Mouse (Mus musculus): ENCODE results near the gene Pabpc1l.

Pabpc1l gene

DNA sequence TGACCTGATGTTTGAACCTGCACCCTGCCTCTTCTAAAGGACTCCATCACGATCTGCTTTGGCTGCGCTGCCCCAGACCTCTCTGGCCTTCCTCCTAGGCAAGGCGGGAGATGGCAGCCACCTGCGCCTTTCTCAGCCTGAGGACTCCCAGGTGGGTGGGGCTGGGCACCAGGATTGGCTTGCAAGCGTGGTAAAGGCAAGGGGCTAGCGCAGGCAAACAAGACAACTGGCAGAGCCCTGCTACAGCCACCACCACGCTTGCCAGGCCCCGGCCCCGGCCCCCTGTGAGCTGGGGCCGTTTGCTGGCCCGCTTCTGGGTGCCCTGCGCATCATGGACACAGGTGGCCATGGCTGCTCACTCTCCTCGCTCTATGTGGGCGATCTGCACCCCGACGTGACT is at the start of gene Pabpc1l:
TSS of gene Pabpc1l (plus strand) at position 301 of the 400 bp plus-strand sequence.
- DNase-seq (ENCODE audit: low spot score) = no peak

DNA sequence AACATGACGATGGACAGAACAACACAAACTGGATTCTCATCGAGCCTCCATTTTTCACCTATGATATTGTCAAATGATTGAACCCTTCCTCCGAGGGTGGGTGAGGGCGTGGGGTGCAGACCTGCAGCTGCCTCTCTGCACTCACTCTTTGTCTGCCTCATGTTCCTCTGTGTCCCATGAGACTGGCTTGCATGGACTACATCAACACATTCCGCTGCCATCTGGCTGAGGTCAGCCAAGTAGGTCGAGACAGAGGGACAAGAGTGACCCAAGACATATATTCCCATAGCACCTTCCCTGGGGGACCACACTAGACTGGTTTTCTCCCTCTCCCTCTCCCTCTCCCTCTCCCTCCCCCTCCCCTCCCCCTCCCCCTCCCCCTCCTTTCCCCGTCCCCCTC is 48.8 kb upstream of the Pabpc1l start:
- DNase-seq (ENCODE audit: low spot score) = no peak

DNA sequence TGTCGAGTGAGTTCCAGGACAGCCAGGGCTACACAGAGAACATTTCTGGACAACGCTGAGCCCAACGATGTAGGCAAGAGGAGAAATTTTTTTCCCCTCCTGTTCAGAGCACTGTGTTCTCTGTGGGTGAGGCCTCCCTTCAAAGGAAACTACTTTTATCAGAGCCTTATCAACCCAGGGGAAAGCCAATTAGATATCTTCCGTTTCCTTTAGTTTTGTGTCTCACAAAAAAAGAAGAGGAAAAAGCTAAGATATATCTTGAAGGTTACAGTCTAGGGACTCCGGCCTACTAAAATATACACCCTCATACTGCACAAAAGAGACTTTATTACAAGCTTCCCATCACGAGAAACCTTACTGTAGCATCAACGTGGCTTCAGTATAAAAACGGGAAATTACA is 38.0 kb upstream of the Pabpc1l start:
- no peak for DNase-seq (ENCODE audit: low spot score)

DNA sequence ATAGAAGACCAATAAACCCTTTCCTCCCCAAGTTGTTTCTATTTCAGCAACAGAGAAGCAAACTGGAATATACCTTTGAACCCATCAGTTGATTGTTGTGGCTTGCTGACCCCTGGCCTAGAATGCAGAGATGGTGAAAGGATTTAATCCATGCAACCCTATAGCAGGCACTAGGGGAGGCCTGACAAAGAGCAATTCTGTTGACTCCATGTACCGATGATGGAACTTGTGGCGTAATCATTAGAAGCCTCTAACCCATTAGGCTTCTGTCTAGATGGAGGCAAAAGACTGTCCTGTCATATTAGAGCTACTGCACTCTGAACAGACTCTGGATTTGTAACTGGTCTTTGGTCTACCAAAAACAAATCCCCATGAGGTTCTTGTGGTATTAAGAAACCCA is 32.4 kb upstream of the Pabpc1l start:
- DNase-seq (ENCODE audit: low spot score) = no peak

DNA sequence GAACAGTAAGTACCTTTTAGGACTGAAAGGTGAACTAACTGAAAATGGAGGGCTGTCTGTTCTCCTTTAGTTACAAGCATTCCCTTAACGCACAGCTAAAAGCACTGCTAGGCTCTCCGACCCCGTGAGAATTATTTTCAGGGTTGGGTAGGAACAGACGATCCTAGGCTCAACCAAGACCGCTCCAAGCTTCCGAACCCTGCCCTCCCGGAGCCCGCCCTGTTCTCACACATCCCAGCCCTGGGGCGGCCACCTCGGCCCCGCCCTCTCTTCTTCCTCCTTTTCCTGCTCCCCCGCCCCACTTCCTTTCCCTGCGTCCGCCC is 30.6 kb upstream of the Pabpc1l start, which contains the start of gene Ywhab:
TSS of gene Ywhab (plus strand) at position 307 of the 323 bp plus-strand sequence.
- no peak for DNase-seq (ENCODE audit: low spot score)

DNA sequence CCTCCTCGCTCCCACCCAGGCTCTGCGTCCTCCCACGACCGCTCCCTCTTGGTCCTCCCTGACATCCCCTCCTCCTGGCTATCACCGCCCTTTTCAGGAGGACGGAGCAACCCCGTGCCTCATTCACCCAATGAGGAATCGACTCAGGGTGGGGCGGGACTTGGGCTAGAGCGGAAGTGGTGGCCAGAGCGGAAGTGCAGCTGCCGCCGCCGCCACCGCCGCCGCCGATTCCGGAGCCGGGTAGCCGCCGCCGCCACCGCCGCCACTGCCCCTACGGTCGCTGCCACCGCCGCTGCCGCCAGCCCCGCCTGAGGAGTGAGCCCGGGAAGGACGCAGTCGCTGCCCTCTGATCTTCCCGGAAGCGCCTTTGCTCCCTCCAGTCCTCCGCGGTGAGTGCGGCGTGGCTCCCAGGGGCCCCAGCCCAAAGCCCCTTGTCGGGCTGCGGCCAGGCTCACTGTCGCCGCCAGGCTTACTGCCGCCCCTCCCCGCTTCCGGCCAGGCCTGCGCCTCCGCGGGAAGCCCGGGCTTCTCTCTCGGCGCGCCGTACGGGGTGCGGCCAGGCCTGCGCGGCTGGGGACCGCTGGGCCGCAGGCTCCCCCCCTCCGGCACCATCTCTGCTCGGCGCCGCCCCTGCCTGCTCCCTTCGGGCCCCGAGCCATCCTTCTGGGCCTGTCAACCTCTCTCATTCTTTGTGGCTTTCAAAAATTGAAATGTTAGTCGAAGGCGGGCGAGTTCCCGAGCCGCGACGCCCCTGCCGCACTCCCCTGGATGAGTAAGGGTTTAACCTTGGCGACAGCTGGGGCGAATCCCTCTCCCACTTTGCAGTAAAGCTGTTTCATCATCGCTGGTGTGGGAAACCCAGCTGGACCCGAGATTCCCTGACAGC is 30.0 kb upstream of the Pabpc1l start:
- DNase-seq (ENCODE audit: low spot score) = peak; percentile 81

DNA sequence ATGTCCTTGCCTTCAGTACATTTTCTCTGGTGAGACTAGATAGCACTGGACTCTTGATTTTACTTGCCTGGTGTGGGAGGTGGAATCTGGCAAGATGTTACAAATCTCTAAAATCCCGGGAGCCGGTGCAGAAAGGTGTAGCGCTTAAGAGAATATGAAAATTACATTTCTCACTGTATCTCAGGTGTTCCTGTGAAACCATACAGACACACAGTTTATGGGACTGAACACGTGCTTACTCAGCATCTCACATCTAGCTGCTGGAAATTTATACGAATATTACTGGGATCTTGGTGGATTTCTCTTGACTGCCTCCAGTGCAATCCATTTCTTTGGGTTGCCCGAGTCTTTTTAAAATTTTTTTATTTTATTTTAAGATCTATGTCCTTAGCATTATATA is 29.0 kb upstream of the Pabpc1l start:
- DNase-seq (ENCODE audit: low spot score) = no peak

DNA sequence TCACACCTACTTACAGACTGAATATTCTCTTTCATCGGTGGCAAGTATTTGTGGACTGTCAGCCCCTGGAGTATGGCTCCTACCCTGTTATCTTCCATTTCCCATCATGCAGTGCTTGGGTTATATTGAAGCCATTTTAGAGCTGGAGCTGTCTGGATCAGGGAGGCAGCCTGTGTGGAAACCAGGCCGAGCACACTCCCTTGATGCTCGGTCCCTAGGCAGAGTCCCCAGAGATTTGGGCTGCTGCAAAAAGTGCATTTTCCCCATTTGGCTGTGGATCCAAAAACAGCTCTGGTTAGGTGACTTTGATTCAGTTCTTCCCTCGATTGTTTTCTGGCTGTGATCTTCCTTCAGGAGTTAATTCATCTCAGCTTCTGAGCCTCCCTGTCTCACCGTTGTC is 28.4 kb upstream of the Pabpc1l start:
- no peak for DNase-seq (ENCODE audit: low spot score)

DNA sequence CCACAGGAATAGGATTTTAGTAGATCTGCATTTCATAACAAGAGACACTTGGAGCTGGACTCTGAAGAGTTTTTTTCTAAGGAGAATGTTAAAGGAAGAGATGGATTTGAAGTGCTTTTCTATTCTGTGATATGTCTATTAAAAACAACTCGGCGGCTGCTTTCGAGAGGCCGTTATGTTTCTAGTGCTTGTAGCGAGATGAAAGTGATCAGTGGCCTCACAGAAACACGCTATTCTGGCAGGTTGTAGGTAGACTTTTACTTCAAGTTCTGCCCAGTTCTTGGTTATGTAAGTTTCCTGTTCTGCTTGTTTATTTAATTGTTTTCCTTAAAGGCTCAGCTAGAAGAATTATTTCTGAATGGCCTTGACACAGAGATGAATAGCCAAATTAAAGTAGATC is 26.3 kb upstream of the Pabpc1l start:
- no peak for DNase-seq (ENCODE audit: low spot score)

DNA sequence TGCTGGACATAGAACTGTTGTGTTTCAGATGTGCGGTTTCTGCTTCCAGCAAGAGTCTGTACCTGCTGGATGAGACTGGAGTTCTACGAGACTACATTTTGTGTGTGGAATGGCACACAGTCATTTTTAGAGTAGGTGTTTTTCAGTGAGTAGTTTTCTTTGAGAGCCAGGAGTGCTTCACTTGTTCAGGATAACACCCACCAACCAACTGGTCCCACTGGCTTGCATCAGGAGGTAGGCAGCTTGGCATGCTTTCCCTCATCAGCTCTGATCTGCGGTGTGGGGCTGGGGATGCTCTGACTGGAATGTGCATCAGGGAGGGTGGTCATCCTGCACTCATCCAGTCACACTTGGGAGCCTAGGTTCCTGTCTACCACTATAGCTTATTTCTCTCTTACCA is 22.6 kb upstream of the Pabpc1l start:
- DNase-seq (ENCODE audit: low spot score) = no peak

DNA sequence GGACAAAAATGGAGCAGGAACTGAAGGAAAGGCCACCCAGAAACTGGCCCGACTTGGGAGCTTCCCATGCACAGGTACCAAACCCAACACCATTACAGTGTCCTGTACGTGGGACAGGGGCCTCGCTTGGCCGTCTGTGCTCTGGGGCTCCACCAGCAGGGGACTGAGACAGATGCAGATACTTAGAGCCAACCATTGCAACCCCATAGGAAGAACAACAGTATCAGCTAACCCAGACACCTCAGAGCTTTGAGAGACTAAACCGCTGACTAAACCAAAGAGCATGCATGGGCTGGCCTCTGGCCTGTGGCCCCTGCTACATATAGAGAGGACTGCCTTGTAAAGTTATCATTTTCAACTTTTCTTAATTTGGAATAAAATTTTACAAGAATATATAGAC is 20.7 kb upstream of the Pabpc1l start:
- no peak for DNase-seq (ENCODE audit: low spot score)

DNA sequence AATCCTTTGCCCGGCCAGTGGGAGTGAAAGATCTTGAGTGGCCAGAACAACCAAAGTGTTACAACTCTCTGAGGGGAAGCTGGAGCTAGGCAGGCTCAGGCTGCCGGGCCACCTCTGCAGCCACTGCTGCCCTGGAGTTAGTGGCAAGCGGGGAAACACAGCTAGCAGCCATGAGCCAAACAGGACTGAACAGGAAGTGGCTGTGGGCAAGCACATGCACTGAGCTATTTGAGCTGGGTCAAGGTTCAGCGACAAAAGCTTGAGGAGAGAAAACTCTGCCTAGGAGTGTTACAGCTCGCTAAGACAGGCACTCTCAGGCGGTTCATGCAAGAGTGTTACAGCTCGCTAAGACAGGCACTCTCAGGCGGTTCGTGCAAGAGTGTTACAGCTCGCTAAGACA is 18.3 kb upstream of the Pabpc1l start:
- DNase-seq (ENCODE audit: low spot score) = no peak

DNA sequence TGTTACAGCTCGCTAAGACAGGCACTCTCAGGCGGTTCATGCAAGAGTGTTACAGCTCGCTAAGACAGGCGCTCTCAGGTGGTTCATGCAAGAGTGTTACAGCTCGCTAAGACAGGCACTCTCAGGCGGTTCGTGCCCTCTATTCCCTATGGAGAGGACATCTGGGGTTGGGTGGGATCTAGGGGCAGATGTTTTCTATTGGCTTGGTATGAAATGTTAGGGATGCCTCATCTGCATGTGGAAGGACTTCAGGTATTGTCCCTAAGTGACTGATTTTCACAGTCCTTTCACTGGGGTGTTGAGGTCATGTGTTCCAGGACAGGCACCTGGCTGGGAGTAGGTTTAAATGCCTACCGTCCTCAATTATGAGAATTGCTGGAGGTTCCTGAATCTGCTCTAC is 17.7 kb upstream of the Pabpc1l start:
- no peak for DNase-seq (ENCODE audit: low spot score)

DNA sequence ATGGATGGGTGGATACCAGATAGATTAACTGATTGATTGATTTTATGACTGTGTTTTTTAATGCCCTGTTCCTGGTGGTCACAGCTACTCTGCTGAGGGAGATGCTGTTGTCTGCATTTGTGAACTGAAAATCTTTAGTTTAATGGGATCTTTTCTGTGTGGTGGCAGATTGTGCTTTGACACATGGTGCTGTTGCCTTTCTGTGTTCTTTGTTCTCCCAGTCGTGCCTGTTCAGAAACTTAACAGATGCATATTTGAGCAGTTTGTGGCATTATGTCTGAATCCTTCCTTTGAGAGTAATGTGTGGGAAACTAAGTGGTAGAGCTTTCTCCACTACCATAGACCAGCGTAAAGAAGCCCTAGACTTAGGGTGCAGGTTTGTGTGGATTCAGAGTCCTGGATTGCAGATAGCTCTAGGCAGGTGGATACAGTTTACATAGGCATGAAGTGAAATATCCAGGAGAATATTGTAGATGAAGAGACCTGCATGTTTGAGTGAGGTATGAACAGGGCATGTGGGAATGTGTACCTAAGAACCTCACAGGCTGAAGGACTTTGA is 17.2 kb upstream of the Pabpc1l start:
- DNase-seq (ENCODE audit: low spot score) = no peak

DNA sequence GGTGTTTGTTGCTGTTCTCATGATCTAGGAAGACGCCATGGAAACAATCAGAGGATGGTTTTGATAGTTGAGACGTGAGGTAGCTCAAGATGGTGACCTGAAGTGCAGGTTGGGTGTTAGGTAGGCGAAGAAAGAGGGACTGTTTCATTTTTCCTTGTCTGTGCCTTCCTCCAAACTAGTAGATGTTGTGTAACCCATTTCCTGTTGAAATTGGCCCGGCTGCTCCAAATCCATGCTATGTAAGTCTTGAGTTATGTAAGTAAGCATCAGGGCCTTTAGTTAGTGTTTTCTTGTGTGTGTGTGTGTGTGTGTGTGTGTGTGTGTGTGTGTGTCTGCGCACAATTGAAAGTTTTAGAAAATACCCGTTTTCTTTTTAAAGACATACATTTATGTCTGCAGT is 16.0 kb upstream of the Pabpc1l start:
- DNase-seq (ENCODE audit: low spot score) = no peak

DNA sequence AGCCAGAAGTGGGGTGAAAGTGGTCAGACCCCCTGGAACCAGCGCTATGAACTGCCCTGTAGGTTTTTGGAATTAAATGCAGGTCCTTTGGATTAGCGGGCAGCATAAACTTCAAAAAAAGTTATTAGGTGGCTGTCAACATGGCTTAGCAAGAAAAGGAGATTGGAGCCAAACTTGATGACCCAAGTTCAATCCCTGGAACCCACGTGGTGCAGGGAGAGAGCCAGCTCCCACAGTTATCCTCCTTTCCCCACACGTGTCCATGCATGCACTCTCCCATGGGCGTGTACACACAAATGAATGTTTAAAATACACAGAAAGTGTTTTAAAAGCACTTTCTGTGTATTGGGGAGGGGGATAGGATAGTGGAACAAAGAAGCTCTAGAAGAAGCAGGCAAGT is 14.8 kb upstream of the Pabpc1l start:
- no peak for DNase-seq (ENCODE audit: low spot score)

DNA sequence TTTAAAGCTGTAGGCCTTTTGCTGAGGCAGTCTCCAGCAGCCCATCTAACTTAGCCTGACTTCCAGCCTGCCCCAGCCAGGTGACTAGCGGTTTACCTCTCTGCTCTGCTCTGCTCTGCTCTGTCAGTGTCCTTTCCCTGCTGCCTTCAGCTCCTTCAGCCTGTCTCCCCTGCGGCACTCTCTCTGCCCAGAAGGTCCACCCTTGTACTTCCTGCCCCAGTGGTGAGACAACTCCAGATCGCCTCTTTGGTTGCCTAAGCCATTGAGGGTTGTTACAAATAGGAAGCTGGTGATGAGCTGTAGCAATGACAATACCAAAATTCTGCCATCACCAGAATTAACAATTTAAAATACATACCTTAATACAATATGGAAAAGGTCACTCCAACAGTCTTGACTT is 14.3 kb upstream of the Pabpc1l start:
- DNase-seq (ENCODE audit: low spot score) = no peak

DNA sequence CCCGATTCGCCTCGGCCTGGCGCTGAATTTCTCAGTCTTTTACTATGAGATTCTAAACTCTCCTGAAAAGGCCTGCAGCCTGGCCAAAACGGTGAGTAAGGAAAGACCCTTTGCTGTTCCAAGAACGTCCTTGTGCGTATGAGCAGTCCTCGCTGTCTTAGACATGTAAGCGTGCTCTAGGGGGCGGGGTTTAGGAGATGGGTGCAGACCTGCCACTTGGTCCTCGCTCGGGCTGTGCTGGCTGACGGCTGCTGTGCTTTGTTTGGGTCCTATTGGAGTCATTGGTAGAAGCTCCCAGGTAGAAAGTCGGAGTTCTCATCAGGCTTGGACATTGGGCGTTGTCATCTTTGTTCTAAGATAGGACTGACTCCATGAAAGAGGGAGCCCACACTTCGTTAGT is 9.9 kb upstream of the Pabpc1l start:
- DNase-seq (ENCODE audit: low spot score) = no peak

DNA sequence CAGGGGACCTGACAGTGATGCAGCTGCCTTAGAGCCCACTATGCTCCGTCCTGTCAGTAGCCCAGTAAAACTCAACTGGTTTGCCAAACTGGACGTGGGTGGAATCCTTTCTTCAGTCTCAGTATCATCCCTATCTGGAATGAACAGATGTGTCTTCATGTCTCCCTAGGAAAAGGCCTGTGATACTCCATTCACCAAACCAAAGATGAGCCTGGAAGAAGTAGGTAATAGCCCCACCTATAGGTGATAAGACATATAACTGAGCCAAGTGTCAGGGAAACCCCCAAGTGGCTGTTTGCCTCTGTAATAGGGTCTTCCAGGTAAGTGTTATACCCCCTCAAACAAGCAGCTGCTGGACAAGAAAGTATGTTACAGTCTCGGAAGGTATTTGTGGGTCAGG is 6.3 kb upstream of the Pabpc1l start:
- no peak for DNase-seq (ENCODE audit: low spot score)

DNA sequence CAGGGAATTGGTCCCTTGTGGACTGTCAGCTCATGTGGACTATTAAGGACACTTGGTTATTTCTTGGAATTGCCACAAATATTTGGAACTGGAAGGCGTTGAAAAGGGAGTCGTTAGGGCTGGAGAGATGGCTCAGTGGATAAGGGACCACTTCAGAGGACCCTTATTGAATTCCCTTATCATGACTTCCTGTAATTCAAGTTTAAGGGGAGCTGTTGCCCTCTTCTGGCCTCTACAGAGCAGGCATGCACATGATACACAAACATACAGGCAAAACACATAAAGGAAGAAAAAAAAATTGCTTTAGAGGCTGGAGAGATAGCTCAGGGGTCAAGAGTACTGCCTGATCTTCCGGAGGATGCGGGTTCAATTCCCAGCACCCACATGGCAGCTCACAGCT is 5.3 kb upstream of the Pabpc1l start:
- no peak for DNase-seq (ENCODE audit: low spot score)

DNA sequence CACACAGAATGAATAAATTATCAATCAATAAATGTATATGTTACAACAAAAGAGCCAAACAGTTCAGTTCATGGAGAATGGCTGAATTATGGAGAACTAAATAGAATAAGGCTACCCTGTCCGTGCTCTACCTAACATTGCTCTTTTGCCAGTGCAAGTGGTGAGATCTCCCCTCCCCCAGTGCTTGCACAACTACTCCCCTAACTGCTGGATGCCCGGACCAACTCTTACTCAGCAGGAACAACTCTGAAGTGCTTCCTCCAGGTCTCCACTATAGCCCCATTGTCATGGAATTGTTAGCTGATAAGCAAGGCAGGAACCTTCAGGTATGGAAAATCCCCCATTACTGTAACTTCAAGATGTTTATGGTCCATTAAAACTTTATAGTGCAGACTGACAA is 3.1 kb upstream of the Pabpc1l start:
- no peak for DNase-seq (ENCODE audit: low spot score)

DNA sequence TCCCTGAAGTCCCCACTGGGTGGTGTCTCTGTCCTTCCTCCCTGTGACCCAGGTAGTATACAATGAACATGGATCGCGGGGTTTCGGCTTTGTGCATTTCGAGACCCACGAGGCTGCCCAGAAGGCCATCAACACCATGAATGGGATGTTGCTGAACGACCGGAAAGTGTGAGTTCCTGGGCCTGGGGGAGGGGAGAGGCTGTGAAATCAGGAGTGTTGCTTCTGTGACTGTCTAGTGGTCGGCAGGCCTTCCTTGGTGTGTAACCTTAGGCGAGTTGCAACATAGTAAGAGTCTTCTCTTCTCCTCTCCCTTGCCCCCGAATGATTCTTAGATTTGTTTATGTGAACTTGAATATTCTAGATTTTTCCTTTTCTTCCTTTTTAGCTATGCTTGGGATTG is 5.9 kb downstream of the Pabpc1l start:
- DNase-seq (ENCODE audit: low spot score) = no peak

DNA sequence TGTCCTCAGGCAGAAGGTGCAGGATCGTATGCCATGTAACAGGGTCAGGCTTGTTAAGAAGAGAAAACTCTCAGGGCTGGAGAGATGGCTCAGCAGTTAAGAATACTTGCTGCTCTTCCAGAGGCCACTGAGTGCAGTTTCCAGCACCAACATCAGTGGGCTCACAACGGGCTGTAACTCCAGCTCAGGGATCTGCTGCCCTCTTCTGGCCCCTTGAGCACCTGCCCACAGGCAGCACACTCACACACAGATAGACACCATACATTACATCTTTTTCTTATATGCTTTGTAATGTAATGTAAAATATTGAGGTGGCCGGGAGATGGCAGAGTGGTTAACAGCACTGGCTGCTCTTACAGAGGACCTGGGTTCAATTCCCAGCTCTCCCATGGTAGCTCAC is 7.7 kb downstream of the Pabpc1l start:
- DNase-seq (ENCODE audit: low spot score) = no peak

DNA sequence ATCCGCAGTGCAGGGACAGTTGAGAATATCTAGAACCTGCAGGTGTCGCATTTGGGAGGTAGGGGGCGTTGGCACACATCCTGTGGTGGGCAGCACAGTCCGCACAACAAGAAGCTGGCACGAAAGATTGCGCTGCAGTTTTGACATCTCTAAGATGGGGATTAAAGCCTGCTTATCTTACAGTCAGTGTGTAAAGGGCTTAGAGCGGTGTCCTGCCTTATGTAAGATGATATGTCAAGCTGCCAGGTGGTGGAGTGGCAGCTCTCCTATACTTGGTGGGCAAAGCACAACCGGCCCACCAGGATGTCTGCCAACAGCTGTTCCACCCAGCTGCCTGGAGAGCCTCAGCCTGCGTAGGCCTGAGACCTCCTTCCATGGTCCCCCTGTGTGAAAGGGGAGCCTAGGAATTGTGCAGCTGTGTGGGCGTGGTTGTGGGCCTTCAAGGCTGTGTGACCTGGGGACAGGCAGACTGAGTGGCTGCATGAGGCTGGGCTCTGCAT is 11.3 kb downstream of the Pabpc1l start:
- DNase-seq (ENCODE audit: low spot score) = no peak

Measured in layer of hippocampus, adult 9-10 months (tissue).